Mouse (Mus musculus): ENCODE measurements around the gene Zfp942. TPM values are rescaled to one million over a fixed set of nuclear protein-coding genes. Genes with fewer than 3 reads are reported as not detected.

Zfp942 gene
- 26.0 and 33.2 TPM in 2 replicates for total RNA-seq (2017)

- ATAC-seq (replicated peaks in 1 of 2; ENCODE audit: insufficient read depth in 1 of 2, low FRiP score in 2 of 2, low TSS enrichment in 1 of 2, low read depth in 1 of 2, poor library complexity in 2 of 2, severe bottlenecking in 2 of 2): peak; percentile 94 to 95
Observed at GRCm38 (mm10) chr17:21962107-21962907, at the start of gene Zfp942, which contains the start of gene Zfp943. Gene Zfp942, minus strand, starts transcription at chr17:21962464. Gene Zfp943, plus strand, starts transcription at chr17:21962552.

- no peak for ATAC-seq (replicated peaks in 1 of 2; ENCODE audit: insufficient read depth in 1 of 2, low FRiP score in 2 of 2, low TSS enrichment in 1 of 2, low read depth in 1 of 2, poor library complexity in 2 of 2, severe bottlenecking in 2 of 2)
Observed at GRCm38 (mm10) chr17:21963302-21963701, 1.0 kb upstream of the Zfp942 start.

GRCm38 (mm10) chr17:21909456-21910052, 52.7 kb downstream of the Zfp942 start, which contains the start of gene Zfp995:
Gene Zfp995, minus strand, starts transcription at chr17:21909926.
- ATAC-seq (replicated peaks in 1 of 2; ENCODE audit: insufficient read depth in 1 of 2, low FRiP score in 2 of 2, low TSS enrichment in 1 of 2, low read depth in 1 of 2, poor library complexity in 2 of 2, severe bottlenecking in 2 of 2): peak; percentile 94 to 95

GRCm38 (mm10) chr17:21909039-21909438, 53.2 kb downstream of the Zfp942 start:
- no peak; a peak in 1 of 4 replicates for ATAC-seq (replicated peaks in 1 of 2; ENCODE audit: insufficient read depth in 1 of 2, low FRiP score in 2 of 2, low TSS enrichment in 1 of 2, low read depth in 1 of 2, poor library complexity in 2 of 2, severe bottlenecking in 2 of 2)

Other genes with a start within 250 kb of the Zfp942 start
- 8.8 and 10.1 TPM in 2 replicates for gene Zfp229, start 231.7 kb downstream of the Zfp942 start, total RNA-seq (2017)
- 11.9 and 13.0 TPM in 2 replicates for gene Zfp820, start 116.7 kb downstream of the Zfp942 start, total RNA-seq (2017)
- gene Zfp995, start 52.5 kb downstream of the Zfp942 start, total RNA-seq (2017): 3.4 and 6.3 TPM in 2 replicates
- 32.0 and 40.0 TPM in 2 replicates for gene Zfp943, start 88 bp upstream of the Zfp942 start, total RNA-seq (2017)
- 4.1 and 5.1 TPM in 2 replicates for gene Zfp947, start 203.7 kb upstream of the Zfp942 start, total RNA-seq (2017)